Mouse (Mus musculus) neural tube, embryonic 11.5 days (tissue): Measurements from ENCODE around the gene Cars. TPM values are rescaled to one million over a fixed set of nuclear protein-coding genes. Genes with fewer than 3 reads are reported as not detected.

Source experiments
- ATAC-seq: fragments of 200-750 bp; cut with Nextera tagmentation; 2 replicates; pipeline ENCODE4 v1.8.0; 2017; ENCODE audit warnings: moderate number of reproducible peaks, mild to moderate bottlenecking, moderate TSS enrichment, moderate library complexity; ENCODE audit not compliant: insufficient read depth, low FRiP score, low TSS enrichment
- DNase-seq: peaks from one replicate; pipeline ENCODE4 v3.0.0-alpha.2; 2015; ENCODE audit warnings: low spot score
- H3K27ac ChIP-seq: fragments of 300-500 bp; sonication (generic); 2 replicates; pipeline ENCODE4 v1.5.1; 2014; ENCODE audit warnings: low read depth, mild to moderate bottlenecking, low read length
- H3K27me3 ChIP-seq: fragments of 300-500 bp; sonication (generic); 2 replicates; pipeline ENCODE4 v1.6.1; 2014; ENCODE audit warnings: mild to moderate bottlenecking, low read length, mixed read lengths; ENCODE audit not compliant: control insufficient read depth, insufficient read depth
- H3K36me3 ChIP-seq: fragments of 300-500 bp; sonication (generic); 2 replicates; pipeline ENCODE4 v1.6.1; 2014; ENCODE audit warnings: mild to moderate bottlenecking, low read length, moderate library complexity, mixed read lengths; ENCODE audit not compliant: control insufficient read depth, insufficient read depth
- H3K4me1 ChIP-seq: fragments of 300-500 bp; sonication (generic); 2 replicates; pipeline ENCODE4 v1.6.1; 2014; ENCODE audit warnings: low read length, mixed read lengths; ENCODE audit not compliant: control insufficient read depth, insufficient read depth
- H3K4me2 ChIP-seq: fragments of 300-500 bp; sonication (generic); 2 replicates; pipeline ENCODE4 v1.6.1; 2014; ENCODE audit warnings: low read depth, mild to moderate bottlenecking, moderate library complexity
- H3K4me3 ChIP-seq: fragments of 300-500 bp; sonication (generic); 2 replicates; pipeline ENCODE4 v1.5.1; 2014; ENCODE audit warnings: low read depth, low read length
- H3K9ac ChIP-seq: fragments of 300-500 bp; sonication (generic); 2 replicates; pipeline ENCODE4 v1.6.1; 2014; ENCODE audit warnings: mild to moderate bottlenecking, low read length
- H3K9me3 ChIP-seq: fragments of 300-500 bp; sonication (generic); 2 replicates; pipeline ENCODE4 v1.6.1; 2016; ENCODE audit warnings: low read length; ENCODE audit not compliant: control insufficient read depth
- WGBS: fragments of 180-500 bp; shearing (Covaris S2); extraction: QIAGEN DNeasy Blood & Tissue Kit; methylation state at CpG from one replicate; pipeline ENCODE4 v1.1.7; 2014; 5-methylcytosine and 5-hydroxymethylcytosine counted together
- polyA plus RNA-seq: library from polyadenylated mRNA; unstranded; fragments of >200 nt; fragmentation: Nextera tagmentation; extraction: Ambion mirVana; gene quantifications from 2 replicates; pipeline ENCODE4 v1.2.1, GENCODE M21; 2014

The Cars gene
- polyA plus RNA-seq, 1 experiment from 2014 or later, result 68.5 TPM

GRCm38 (mm10) chr7:143565015-143565647 lies 34.8 kb downstream of the Cars start:
- Histone ChIP-seq H3K4me3 (no peak overlapping the region), H3K4me1 (no peaks in the 10 kb centered on the region), H3K9ac (no peak overlapping the region), H3K27ac (no peak overlapping the region), H3K27me3 (no peaks in the 10 kb centered on the region), H3K4me2 (no peak overlapping the region), H3K36me3 (peaks cover 8% of the 10 kb centered on the region), H3K9me3 (no peaks in the 10 kb centered on the region)
- ATAC-seq (no peak), DNase-seq (no peak)
- WGBS, result 93% methylated on average over 6 of the region's 6 CpGs

DNA sequence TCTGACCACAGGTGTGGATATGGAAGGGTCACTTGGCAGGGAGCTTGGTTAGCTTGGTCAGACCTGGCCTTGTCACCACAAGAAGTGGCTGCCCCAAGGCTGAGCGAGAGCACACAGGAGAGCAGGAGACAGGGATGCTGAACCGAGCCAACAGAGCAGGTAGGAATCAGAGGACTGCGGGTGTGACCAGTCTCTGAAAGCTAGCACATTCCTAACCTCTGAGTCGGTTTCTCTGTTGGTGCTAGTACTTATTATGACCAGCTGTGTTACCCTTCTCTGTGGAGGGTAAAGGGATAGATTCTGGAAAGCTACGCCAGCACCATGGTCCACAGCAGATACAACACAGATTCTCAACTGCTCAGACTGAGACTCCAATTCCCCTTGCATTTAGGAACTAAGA lies 36.1 kb downstream of the Cars start:
- Histone ChIP-seq H3K27ac (no peak overlapping the region), H3K4me1 (no peaks in the 10 kb centered on the region)
- 89% methylated on average over 5 of the region's 5 CpGs for WGBS

DNA sequence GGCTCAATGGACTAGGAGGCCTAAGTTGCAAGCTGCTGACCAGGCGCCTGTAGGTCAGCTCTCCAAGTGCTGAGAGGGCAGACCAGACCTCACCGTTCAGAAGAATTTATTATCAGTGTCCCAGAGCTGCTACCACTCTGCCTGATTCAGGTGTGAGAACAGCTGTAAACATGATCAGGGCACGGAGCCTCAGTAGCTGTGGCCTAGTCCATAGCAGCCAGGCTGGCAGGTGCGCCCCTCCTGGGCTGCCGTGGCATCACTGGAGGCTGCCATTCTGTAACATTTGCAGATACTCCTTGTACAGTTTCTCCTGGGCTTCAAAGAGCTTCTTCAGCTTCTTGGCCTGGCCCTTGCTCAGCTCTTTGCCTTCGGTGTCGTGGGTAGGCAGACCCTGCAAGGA lies 42.3 kb downstream of the Cars start:
- 94% methylated on average over 7 of the region's 7 CpGs for WGBS
- ATAC-seq (no peak), DNase-seq (no peak)
- Histone ChIP-seq H3K4me3 (no peak overlapping the region), H3K4me1 (no peaks in the 10 kb centered on the region), H3K27me3 (no peaks in the 10 kb centered on the region), H3K9me3 (no peaks in the 10 kb centered on the region), H3K9ac (no peak overlapping the region), H3K36me3 (peaks cover 16% of the 10 kb centered on the region), H3K27ac (no peak overlapping the region), H3K4me2 (no peak overlapping the region)

More for the DNA sequence above, 36.1 kb downstream of the Cars start:
- Histone ChIP-seq H3K4me3 (no peak overlapping the region), H3K4me2 (no peak overlapping the region), H3K9me3 (no peaks in the 10 kb centered on the region), H3K36me3 (peaks cover 11% of the 10 kb centered on the region), H3K9ac (no peak overlapping the region), H3K27me3 (no peaks in the 10 kb centered on the region)
- ATAC-seq, result no peak
- DNase-seq, result no peak

- Histone ChIP-seq H3K36me3 (peaks cover 16% of the 10 kb centered on the region), H3K4me2 (no peak overlapping the region), H3K9me3 (no peaks in the 10 kb centered on the region), H3K4me1 (no peaks in the 10 kb centered on the region), H3K4me3 (no peak overlapping the region), H3K27ac (no peak overlapping the region), H3K27me3 (no peaks in the 10 kb centered on the region), H3K9ac (no peak overlapping the region)
- ATAC-seq (no peak), DNase-seq (no peak)
- WGBS, result 88% methylated on average over 8 of the region's 8 CpGs
Observed at GRCm38 (mm10) chr7:143556964-143557610, 42.8 kb downstream of the Cars start.

GRCm38 (mm10) chr7:143549588-143550220 lies 50.2 kb downstream of the Cars start:
- 49% methylated on average over 2 of the region's 2 CpGs for WGBS
- Histone ChIP-seq H3K9me3 (no peaks in the 10 kb centered on the region), H3K36me3 (no peaks in the 10 kb centered on the region), H3K4me3 (peak overlapping the region; percentile 95), H3K9ac (peak overlapping the region; percentile 62), H3K27me3 (no peaks in the 10 kb centered on the region), H3K4me2 (peak overlapping the region; percentile 63), H3K4me1 (peaks cover 8% of the 10 kb centered on the region; the same call in 1 of the 2 replicates), H3K27ac (peak overlapping the region; percentile 17; the same call in 1 of the 2 replicates)
- ATAC-seq (peak; percentile 13; the same call in 1 of the 2 replicates), DNase-seq (no peak)

GRCm38 (mm10) chr7:143548976-143549457 lies 50.9 kb downstream of the Cars start, which contains the start of gene Nap1l4:
TSS of gene Nap1l4 (minus strand) at chr7:143549106.
- H3K4me3 ChIP-seq, result peak within 1 kb of the TSS; percentile 95
- H3K27me3 ChIP-seq, result no peaks in the 10 kb centered on the region
- WGBS, result under 1% methylated on average over 39 of the region's 43 CpGs
- ATAC-seq (peak; percentile 98), DNase-seq (peak; percentile 97)
- H3K27ac ChIP-seq, result peak within 1 kb of the TSS; percentile 80
- H3K9me3 ChIP-seq, result no peaks in the 10 kb centered on the region
- H3K36me3 ChIP-seq, result no peaks in the 10 kb centered on the region
- H3K4me2 ChIP-seq, result peak within 1 kb of the TSS; percentile 79
- H3K9ac ChIP-seq, result peak within 1 kb of the TSS; percentile 93
- H3K4me1 ChIP-seq, result peaks cover 8% of the 10 kb centered on the region; the same call in 1 of the 2 replicates

DNA sequence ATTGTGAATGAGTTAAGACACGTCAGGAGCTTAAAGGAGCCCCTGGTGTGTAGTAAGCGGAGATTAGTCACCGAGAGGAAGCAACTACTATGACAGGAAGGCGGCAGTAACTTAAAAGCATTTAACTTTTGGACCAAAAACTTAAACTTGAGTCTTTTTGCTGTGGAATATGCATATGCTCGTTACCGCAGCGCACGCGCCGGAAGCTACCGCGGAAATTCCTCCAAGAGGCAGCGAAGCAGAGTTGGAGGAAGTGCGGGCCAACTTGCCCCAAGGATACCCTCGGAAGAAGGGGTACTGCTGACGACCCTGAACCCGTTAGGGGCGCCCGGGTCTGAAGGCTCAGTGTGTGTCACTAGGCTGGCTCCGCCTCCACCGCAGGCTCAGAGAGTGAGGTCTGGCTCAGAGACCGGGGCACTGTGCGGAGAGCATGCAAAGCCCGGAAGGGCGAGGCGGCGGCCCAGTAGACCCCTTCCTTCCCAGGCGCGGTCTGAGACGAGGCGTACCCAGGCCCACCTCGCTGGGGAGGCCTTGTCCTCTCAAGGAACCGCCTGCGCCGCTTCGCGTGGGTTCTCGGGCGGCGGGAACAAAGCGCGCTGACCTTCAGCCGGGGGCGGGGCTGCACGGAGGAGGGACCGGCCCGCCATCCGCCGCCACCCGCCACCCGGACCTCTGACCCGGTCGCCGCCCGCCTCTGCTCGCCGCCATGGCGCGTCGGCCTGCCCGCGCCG lies 51.5 kb downstream of the Cars start:
- H3K4me2 ChIP-seq, result peak overlapping the region; percentile 79
- WGBS, result under 1% methylated on average over 35 of the region's 63 CpGs
- H3K9ac ChIP-seq, result peak overlapping the region; percentile 93
- no peaks in the 10 kb centered on the region for H3K9me3 ChIP-seq
- peak overlapping the region; percentile 80 for H3K27ac ChIP-seq
- ATAC-seq, result peak; percentile 74
- DNase-seq, result peak; percentile 75
- no peaks in the 10 kb centered on the region for H3K27me3 ChIP-seq
- H3K4me3 ChIP-seq, result peak overlapping the region; percentile 95
- no peaks in the 10 kb centered on the region for H3K36me3 ChIP-seq
- peaks cover 8% of the 10 kb centered on the region; the same call in 1 of the 2 replicates for H3K4me1 ChIP-seq

DNA sequence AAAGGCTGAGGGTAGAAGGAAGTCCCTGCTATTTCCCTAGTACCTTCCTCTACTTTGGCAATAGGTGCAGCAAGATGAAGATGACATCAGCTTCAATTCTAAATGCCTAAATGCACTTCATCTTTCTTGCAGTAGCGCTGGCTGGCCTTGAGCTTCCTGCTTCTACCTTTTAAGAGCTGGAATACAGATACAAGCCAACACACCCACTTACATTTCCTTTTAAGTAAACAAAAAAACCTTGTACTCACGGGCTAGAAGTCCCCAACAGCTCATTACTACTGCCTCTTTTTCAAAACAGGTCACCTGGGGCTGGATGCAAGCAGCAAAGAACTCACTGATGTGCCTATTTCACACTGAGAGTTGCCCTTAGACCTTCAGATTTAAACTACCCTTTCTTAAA lies 53.3 kb downstream of the Cars start:
- Histone ChIP-seq H3K27ac (no peak overlapping the region), H3K4me1 (peaks cover 8% of the 10 kb centered on the region; the same call in 1 of the 2 replicates), H3K9ac (no peak overlapping the region), H3K27me3 (no peaks in the 10 kb centered on the region), H3K36me3 (no peaks in the 10 kb centered on the region), H3K9me3 (no peaks in the 10 kb centered on the region), H3K4me2 (no peak overlapping the region), H3K4me3 (no peak overlapping the region)
- WGBS, result 78% methylated on average over 2 of the region's 2 CpGs
- no peak for DNase-seq
- ATAC-seq, result no peak
